Mouse (Mus musculus) cerebellum, adult 2 months (tissue): ENCODE data around the gene Hs1bp3.

ENCODE experiments used
- CTCF ChIP-seq: fragments of 200-500 bp; IDR thresholded peaks from 2 replicates; pipeline ENCODE4 v1.5.1; 2011; ENCODE audit warnings: low read depth, mild to moderate bottlenecking, control low read depth, low read length, moderate library complexity, borderline replicate concordance; ENCODE audit not compliant: insufficient read depth
- POLR2A ChIP-seq: fragments of 200-500 bp; IDR thresholded peaks from 2 replicates; pipeline ENCODE4 v1.6.1; 2011; ENCODE audit warnings: low read length, control low read depth, borderline replicate concordance; ENCODE audit not compliant: insufficient read depth

GRCm38 (mm10) chr12:8338918-8339317 is 25.7 kb downstream of the Hs1bp3 start:
- TF ChIP-seq CTCF: no peak
- TF ChIP-seq POLR2A: no peak
